Mouse (Mus musculus) adrenal gland, postnatal 0 days (tissue): ENCODE data around the gene Adam3. TPM values are rescaled to one million over a fixed set of nuclear protein-coding genes. Genes with fewer than 3 reads are reported as not detected.

Experiments
- polyA plus RNA-seq: library from polyadenylated mRNA; unstranded; fragments of >200 nt; fragmentation: Nextera tagmentation; extraction: Ambion mirVana; gene quantifications from 2 replicates; pipeline ENCODE4 v1.2.1, GENCODE M21; 2015

The Adam3 gene
- polyA plus RNA-seq = 0.66 and 0.98 TPM in 2 replicates

DNA sequence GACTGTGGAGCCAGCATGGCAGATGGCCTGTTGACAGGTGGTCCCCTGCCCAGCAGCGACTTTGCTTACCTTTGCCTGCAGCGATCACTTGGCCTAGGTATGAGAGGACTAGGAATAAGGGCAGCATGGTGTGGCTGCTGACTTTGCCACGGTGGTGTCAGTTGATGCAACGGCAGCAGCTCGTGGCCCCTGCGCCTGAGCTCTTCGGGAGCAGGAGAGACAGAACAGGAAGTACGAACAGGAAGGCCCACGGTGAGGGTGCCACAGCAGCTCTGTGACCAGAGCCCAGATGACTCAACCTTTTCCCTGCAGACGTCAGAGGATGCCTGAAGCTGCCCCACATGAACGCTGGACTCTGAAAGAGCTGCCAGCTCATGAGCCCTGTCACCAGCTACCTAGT is at the start of gene Adam3:
Adam3 (minus strand) TSS at position 223 of the 400 bp plus-strand sequence.

Other genes starting within 250 kb of the Adam3 start
- 1.9 and 2.9 TPM in 2 replicates for gene Adam5, start 98.5 kb upstream of the Adam3 start, polyA plus RNA-seq